Mouse (Mus musculus) midbrain, embryonic 14.5 days (tissue): Measurements from ENCODE around the gene Fut1. TPM values are rescaled to one million over a fixed set of nuclear protein-coding genes. Genes with fewer than 3 reads are reported as not detected.
"Not testable (repeated sequence)": the region's sequence is repeated elsewhere in the genome, so short reads cannot be mapped to it uniquely, and the experiment has no call there.

Experiments used
- ATAC-seq: fragments of 200-750 bp; cut with Nextera tagmentation; 2 replicates; pipeline ENCODE4 v1.8.0; 2017; ENCODE audit warnings: moderate number of reproducible peaks, moderate library complexity; ENCODE audit not compliant: low FRiP score, low TSS enrichment
- DNase-seq: peaks from one replicate; pipeline ENCODE4 v3.0.0-alpha.2; 2015
- H3K27ac ChIP-seq: fragments of 300-500 bp; sonication (generic); replicated peaks from 2 replicates; pipeline ENCODE4 v1.5.1; 2014; ENCODE audit warnings: mild to moderate bottlenecking, low read depth, low read length, moderate library complexity
- H3K27me3 ChIP-seq: fragments of 300-500 bp; sonication (generic); 2 replicates; pipeline ENCODE4 v1.6.1; 2014; ENCODE audit warnings: low read length, control low read depth, mixed read lengths; ENCODE audit not compliant: control insufficient read depth, insufficient read depth
- H3K36me3 ChIP-seq: fragments of 300-500 bp; sonication (generic); 2 replicates; pipeline ENCODE4 v1.6.1; 2014; ENCODE audit warnings: low read length, control low read depth; ENCODE audit not compliant: control insufficient read depth, insufficient read depth
- H3K4me1 ChIP-seq: fragments of 300-500 bp; sonication (generic); 2 replicates; pipeline ENCODE4 v1.6.1; 2014; ENCODE audit warnings: mild to moderate bottlenecking, antibody characterized with exemption, low read length, control low read depth; ENCODE audit not compliant: control insufficient read depth, insufficient read depth
- H3K4me2 ChIP-seq: fragments of 300-500 bp; sonication (generic); 2 replicates; pipeline ENCODE4 v1.6.1; 2014; ENCODE audit warnings: mild to moderate bottlenecking, low read length, moderate library complexity
- H3K4me3 ChIP-seq: fragments of 300-500 bp; sonication (generic); replicated peaks from 2 replicates; pipeline ENCODE4 v1.5.1; 2014; ENCODE audit warnings: low read depth, low read length
- H3K9ac ChIP-seq: fragments of 300-500 bp; sonication (generic); replicated peaks from 2 replicates; pipeline ENCODE4 v1.6.1; 2014; ENCODE audit warnings: mild to moderate bottlenecking, low read length, moderate library complexity
- H3K9me3 ChIP-seq: fragments of 300-500 bp; sonication (generic); 2 replicates; pipeline ENCODE4 v1.6.1; 2016; ENCODE audit warnings: low read length, control low read depth, mixed read lengths; ENCODE audit not compliant: control insufficient read depth
- WGBS: fragments of 180-500 bp; shearing (Covaris S2); extraction: QIAGEN DNeasy Blood & Tissue Kit; methylation state at CpG from one replicate; pipeline ENCODE4 v1.1.7; 2014; 5-methylcytosine and 5-hydroxymethylcytosine counted together
- polyA plus RNA-seq: library from polyadenylated mRNA; unstranded; fragments of >200 nt; fragmentation: Nextera tagmentation; extraction: Ambion mirVana; gene quantifications from 2 replicates; pipeline ENCODE4 v1.2.1, GENCODE M21; 2014

Gene Fut1
- polyA plus RNA-seq, 1 experiment from 2014 or later = not detected

DNA sequence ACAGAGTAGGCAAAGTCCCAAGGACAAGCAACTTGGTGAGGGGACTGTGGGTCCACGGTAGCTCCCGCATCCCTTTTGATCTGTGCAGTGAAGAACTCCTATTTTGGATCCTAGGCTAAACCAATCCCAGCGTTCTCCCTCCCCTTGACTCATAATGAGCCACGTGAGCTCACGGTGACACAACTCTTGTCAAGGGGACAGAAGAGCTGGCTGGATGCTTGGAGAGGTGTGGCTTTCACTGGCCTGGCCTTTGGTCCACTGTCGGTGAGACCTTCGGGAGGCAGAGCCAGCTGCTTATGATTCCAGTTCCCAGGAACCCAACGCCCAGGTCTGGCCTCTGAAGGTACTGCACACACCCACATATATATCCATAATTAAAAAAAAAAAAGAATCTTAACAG lies 32.3 kb downstream of the Fut1 start:
- Histone ChIP-seq H3K27me3 (no peaks in the 10 kb centered on the region), H3K4me2 (no peak overlapping the region), H3K9ac (no peak overlapping the region), H3K4me1 (peaks cover 9% of the 10 kb centered on the region; the same call in 1 of the 2 replicates), H3K36me3 (no peaks in the 10 kb centered on the region), H3K9me3 (no peaks in the 10 kb centered on the region), H3K27ac (no peak overlapping the region), H3K4me3 (no peak overlapping the region)
- no peak for DNase-seq
- WGBS = 86% methylated on average over 8 of the region's 8 CpGs
- ATAC-seq = no peak

DNA sequence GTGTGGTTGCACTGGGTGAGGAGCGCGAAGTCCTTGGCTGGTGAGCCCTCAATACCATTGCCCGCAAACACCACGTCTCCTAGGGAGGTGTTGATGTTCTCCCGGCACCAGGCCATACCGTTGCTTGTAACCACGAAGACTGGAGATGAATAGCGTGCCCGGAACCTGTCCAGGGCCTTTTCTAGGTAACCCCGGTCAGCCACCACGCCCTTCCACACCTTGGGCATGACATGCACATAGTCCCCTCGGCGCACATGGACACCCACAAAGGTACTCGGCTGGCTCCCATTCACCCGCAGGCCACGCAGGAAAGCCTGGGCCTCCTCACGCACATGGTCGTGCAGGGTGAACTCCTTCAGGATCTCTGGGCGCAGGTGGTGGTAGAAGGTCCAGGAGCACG lies 33.4 kb downstream of the Fut1 start:
- not testable (repeated sequence) for H3K4me1 ChIP-seq, DNase-seq, H3K4me3 ChIP-seq, H3K36me3 ChIP-seq, H3K9me3 ChIP-seq, H3K9ac ChIP-seq, H3K4me2 ChIP-seq, H3K27ac ChIP-seq, H3K27me3 ChIP-seq, ATAC-seq
- 95% methylated on average over 19 of the region's 20 CpGs for WGBS

DNA sequence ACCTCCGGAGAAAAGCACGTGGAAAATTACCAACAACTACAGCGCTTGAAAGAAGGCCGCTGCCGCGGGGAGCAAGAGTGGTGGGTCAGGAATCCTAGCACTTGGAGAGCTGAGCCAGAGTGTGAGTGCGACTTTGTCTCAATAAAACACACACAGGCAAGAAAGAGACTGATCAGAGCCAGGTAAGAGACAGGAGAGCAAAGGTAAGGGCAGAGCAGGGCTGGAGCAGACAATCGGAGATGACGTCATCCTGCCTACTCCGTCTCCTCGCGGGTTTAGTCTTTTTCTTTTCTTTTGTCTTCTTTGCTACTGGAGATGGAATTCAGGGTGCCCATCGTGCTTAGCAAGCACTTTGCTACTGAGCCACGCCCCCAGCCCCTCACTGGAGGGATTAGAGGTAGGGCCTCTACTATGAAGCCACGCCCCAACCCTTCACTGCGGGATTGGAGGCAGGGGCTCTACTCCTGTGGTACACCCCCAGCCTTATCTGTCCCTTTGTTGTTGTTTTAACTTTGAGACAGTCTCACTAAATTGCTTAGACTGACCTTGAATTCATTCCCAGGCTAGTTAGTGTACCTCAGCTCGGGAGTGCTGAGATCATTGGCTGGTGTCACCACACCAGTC lies 37.4 kb downstream of the Fut1 start:
- WGBS = 29% methylated on average over 17 of the region's 17 CpGs
- Histone ChIP-seq H3K9ac (no peak overlapping the region; the same call in 1 of the 2 replicates), H3K4me3 (no peak overlapping the region), H3K27ac (no peak overlapping the region), H3K4me1 (no peaks in the 10 kb centered on the region), H3K27me3 (no peaks in the 10 kb centered on the region), H3K9me3 (no peaks in the 10 kb centered on the region), H3K4me2 (peak overlapping the region; percentile 32), H3K36me3 (no peaks in the 10 kb centered on the region)
- ATAC-seq (no peak), DNase-seq (peak; percentile 50)

DNA sequence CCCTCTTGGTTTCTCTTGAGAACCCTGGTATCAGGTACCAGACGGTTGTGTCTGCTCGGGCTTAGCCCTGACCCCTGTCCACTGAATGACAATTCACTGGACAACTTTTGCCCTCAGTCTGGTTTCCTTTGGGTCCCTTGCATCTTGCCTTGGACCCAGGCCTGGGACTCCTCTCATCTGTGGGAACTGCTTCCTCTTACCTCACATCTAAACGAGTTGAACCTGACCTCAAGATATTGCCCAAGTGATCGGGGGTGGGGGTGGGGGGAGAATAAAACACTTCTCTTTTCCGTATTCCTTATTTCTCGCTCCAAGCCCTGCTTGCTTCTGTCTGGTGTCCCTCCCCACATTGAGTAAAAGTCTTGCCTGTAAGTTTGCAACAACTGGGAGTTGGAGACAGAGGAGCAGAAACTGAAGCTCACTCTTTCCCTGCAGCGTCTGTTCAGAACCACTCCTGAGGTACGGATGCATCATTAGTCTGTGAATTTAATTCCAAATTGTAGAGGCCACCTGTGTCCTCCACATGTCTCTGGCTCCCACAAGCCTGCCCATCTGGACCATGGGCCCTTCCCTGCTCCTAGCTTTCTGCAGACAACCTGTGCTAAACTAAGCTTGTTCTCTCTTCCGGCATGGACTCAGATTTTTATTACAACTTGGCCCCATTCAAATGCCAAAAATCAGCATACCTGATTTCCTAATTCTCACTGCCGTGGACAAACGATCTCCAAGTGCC lies 43.8 kb downstream of the Fut1 start:
- ATAC-seq (no peak), DNase-seq (no peak)
- H3K4me2 ChIP-seq = no peak overlapping the region
- no peak overlapping the region for H3K4me3 ChIP-seq
- no peak overlapping the region for H3K27ac ChIP-seq
- 83% methylated on average over 11 of the region's 11 CpGs for WGBS
- no peaks in the 10 kb centered on the region for H3K9me3 ChIP-seq
- no peaks in the 10 kb centered on the region for H3K27me3 ChIP-seq
- H3K9ac ChIP-seq = no peak overlapping the region
- H3K4me1 ChIP-seq = no peaks in the 10 kb centered on the region
- H3K36me3 ChIP-seq = no peaks in the 10 kb centered on the region

DNA sequence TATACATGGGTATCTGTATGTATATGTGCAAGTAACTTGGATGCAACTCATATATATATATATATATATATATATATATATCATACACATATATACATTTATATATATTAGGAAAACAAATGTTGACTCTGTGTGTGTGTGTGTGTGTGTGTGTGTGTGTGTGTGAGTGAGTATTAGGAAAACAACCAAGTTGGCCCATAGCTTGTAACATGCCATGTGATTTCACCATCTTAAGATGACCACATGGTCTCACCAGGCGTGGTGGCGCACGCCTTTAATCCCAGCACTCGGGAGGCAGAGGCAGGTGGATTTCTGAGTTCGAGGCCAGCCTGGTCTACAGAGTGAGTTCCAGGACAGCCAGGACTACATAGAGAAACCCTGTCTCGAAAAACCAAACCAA lies 44.6 kb downstream of the Fut1 start:
- not testable (repeated sequence) for H3K27me3 ChIP-seq, H3K4me1 ChIP-seq, H3K9ac ChIP-seq, H3K36me3 ChIP-seq, DNase-seq, H3K27ac ChIP-seq, H3K4me2 ChIP-seq, ATAC-seq, H3K9me3 ChIP-seq, H3K4me3 ChIP-seq
- 93% methylated on average over 6 of the region's 6 CpGs for WGBS

DNA sequence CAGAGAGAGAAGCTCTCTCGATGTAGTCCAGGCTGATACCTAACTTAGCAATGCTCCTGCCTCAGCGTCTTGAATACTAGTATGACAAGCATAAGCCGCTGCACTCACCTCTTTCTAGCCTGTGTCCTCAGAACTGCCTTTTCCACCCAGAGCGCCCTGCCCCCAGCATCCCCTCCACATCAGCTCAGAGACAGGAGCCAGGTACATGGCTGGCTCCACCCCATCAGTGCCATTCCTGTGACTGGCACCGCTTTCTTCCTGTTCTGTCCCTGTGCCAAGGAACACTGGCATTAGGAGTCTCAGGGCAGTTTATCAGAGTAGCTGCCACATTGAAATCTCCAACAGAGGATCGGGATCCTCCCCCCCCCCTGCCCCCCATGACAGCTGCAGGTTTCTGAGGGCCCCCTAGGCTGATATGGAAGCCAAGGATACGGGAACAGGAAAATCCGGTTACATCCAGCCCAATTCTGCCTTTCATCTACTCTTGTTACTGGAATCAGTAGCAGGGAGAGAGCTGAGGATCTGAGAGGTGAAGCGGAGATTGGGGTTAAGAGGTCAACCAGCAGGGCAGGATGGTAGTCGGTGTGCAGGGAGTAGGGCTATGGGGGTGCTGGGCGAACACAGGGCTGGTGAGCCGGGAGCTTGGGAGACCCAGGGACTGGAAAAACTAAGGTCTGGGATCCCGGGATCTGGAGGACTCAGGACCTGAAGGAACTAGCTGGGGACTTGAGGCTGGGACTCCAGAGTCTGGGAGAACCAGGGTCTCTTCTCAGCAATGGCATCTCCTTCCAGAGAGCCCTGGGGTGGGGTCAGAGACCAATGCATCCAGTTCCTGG lies 48.4 kb downstream of the Fut1 start:
- no peaks in the 10 kb centered on the region for H3K9me3 ChIP-seq
- no peaks in the 10 kb centered on the region for H3K36me3 ChIP-seq
- H3K4me1 ChIP-seq = no peaks in the 10 kb centered on the region
- no peak overlapping the region for H3K4me3 ChIP-seq
- no peak overlapping the region for H3K4me2 ChIP-seq
- H3K27ac ChIP-seq = no peak overlapping the region
- no peaks in the 10 kb centered on the region for H3K27me3 ChIP-seq
- no peak for DNase-seq
- 60% methylated on average over 13 of the region's 13 CpGs for WGBS
- no peak overlapping the region for H3K9ac ChIP-seq
- ATAC-seq = no peak

DNA sequence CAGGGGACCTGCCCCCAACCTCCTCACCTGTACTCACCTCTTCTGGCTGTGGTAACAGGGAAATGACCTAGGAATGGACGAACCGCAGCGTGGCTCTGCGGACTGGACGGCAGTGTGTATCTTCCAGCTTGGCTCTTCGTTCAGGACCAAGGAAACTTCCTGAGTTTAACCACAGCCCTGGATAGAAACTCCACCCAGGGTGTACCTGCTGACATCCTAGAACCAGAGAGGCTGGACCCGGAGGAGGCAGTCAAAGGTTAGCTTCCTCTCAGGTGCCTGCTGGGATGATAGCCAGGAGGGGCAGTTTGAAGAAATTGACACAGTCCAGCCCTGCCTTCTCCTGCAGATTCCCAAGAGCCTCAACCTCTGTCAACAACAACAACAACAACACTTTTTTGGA lies 49.1 kb downstream of the Fut1 start, which contains the start of gene Fut2:
Fut2 (minus strand) TSS at position 234 of the 400 bp plus-strand sequence.
- Histone ChIP-seq H3K9ac (no peak within 1 kb of the TSS), H3K4me1 (no peaks in the 10 kb centered on the region), H3K4me2 (no peak within 1 kb of the TSS), H3K27me3 (no peaks in the 10 kb centered on the region), H3K9me3 (no peaks in the 10 kb centered on the region), H3K27ac (no peak within 1 kb of the TSS), H3K36me3 (no peaks in the 10 kb centered on the region), H3K4me3 (no peak within 1 kb of the TSS)
- ATAC-seq (no peak), DNase-seq (no peak)
- WGBS = 86% methylated on average over 7 of the region's 7 CpGs

DNA sequence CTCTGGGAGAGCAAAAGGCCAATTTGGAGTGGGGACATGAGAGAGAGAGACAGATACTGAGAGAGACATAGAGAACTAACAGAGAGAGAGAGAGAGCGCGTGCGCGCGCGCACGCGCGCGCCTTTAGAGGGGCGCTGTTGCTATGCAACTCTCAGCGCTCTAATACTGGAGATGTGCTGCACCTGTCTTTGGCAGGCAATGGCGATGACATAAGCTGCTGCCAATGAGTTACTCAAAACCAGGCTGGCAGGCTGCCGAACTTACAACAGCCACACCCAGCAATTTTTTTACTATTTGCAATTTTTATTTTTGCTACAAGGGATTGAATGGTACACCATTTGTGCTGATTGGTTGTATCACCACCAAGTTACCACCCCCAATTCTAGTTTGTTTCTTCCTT lies 50.7 kb downstream of the Fut1 start:
- Histone ChIP-seq H3K4me1 (no peaks in the 10 kb centered on the region), H3K4me2 (no peak overlapping the region), H3K27ac (no peak overlapping the region), H3K36me3 (no peaks in the 10 kb centered on the region), H3K9me3 (no peaks in the 10 kb centered on the region), H3K4me3 (no peak overlapping the region), H3K9ac (no peak overlapping the region), H3K27me3 (no peaks in the 10 kb centered on the region)
- DNase-seq = peak; percentile 42
- no peak for ATAC-seq
- 67% methylated on average over 14 of the region's 14 CpGs for WGBS
